Mouse (Mus musculus): ENCODE measurements around the gene Neurl1b.

GRCm38 (mm10) chr17:26376994-26377744, 37.5 kb upstream of the Neurl1b start:
- TF ChIP-seq CTCF (IDR thresholded peaks at IDR 0.05; ENCODE audit: extremely low read depth, insufficient read depth, insufficient read length, insufficient replicate concordance), result no peak
- no peak for TF ChIP-seq POLR2A (IDR thresholded peaks at IDR 0.05; ENCODE audit: low read depth, low read length)
